Mouse (Mus musculus): Measurements from ENCODE around the gene Senp6.

DNA sequence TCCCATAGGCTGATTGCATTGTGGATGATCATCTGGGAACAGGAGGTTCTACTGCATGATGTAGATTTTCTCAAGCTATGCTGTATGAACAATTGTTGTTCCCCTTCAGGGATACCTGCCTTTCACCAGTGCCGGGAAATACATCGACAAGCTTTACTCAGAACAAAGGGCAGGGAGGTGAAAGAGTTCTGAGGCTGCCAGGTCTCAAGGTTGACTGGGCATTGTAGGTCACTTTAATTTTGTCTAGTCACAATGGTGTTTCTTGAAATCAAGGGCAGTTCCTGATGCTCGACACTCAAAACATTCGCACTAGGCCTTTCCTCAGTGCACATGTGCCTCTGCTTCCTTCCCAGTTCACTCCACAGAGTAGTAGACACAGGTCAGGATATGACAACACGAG is 114.1 kb downstream of the Senp6 start:
- no peak for TF ChIP-seq ZC3H11A (IDR thresholded peaks at IDR 0.05; ENCODE audit: borderline replicate concordance, low read depth, low read length)
- TF ChIP-seq MAFK (IDR thresholded peaks at IDR 0.05; ENCODE audit: insufficient read depth, low read depth, low read length) = no peak
- TF ChIP-seq ZNF384 (IDR thresholded peaks at IDR 0.05; ENCODE audit: low read depth, low read length) = no peak
